Mouse (Mus musculus) effector memory CD4-positive, alpha-beta T cell, adult 5 months (primary cell): ENCODE data around the gene Tmem59l. TPM values are rescaled to one million over a fixed set of nuclear protein-coding genes. Genes with fewer than 3 reads are reported as not detected.

Experiments used
- polyA plus RNA-seq: library from polyadenylated mRNA; unstranded; fragments of 100-300 nt; shearing (Covaris generic); gene quantifications from one replicate; pipeline ENCODE4 v1.2.1, GENCODE M21; 2017

Gene Tmem59l
- polyA plus RNA-seq: not detected

DNA sequence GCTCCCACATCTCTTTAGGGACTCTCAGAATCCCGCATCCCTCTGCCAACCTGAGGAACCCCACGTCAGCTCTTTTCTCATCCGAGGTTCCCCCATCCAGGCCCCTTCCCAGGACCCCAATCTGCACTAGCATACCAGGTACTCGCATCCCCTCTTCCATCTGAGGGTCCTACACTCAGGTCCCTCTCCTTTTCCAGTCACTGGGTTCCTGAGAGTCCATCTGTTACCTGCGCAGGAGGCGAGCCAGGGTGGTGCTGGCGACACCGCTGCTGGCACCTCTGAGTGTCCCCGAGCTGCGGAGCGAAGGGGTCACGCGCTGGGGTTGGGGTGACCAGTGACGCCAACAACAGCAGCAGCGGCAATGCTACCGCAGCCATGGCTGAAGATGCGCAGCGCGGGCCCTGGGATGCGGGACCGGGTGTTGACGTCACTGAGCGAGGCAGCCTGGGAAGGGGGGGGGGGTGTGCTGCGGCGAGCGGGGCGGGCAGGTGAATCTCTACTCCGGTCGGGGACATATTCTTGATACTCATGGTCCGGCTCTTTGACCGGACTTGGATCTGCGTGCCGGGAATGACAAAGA lies at the start of gene Tmem59l:
Tmem59l (minus strand) TSS at position 418 of the 580 bp plus-strand sequence.

DNA sequence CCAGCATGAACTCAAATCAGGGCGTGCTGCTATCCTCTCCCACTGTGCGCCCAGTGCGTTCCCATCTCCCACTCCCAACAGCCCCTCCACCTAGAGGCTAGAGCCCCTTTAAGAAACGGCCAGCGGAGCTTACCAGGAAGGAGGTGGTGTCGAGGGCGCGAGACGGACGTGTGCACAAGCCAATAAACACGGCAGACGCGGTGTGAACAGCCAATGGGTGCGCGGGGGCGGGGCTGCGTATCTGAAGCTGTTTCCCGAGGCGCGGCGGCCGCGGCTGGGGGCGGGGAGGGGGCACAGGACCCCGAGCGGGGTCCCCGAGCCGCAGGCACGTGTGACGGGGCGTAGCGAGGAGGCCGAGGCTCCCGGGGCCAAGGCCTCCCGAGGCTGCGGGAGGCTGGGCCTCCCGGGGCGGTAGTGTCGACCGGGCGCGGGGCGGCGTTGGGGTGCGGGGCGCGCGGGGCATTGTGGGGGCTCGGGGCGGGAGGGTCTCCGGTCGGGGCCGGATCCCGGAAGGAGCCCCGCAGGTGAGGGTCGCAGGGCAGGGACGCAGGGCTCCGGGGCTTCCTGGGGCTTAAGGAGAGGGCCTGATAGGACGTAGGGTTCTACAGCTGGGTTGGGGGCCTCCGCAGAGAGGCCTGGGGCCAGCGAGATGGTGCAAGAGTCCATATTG lies 40.5 kb upstream of the Tmem59l start, which contains the start of the genes Fkbp8 and Kxd1:
Fkbp8 (plus strand) TSS at position 213 of the 670 bp plus-strand sequence.
Kxd1 (minus strand) TSS at position 445 of the 670 bp plus-strand sequence.

DNA sequence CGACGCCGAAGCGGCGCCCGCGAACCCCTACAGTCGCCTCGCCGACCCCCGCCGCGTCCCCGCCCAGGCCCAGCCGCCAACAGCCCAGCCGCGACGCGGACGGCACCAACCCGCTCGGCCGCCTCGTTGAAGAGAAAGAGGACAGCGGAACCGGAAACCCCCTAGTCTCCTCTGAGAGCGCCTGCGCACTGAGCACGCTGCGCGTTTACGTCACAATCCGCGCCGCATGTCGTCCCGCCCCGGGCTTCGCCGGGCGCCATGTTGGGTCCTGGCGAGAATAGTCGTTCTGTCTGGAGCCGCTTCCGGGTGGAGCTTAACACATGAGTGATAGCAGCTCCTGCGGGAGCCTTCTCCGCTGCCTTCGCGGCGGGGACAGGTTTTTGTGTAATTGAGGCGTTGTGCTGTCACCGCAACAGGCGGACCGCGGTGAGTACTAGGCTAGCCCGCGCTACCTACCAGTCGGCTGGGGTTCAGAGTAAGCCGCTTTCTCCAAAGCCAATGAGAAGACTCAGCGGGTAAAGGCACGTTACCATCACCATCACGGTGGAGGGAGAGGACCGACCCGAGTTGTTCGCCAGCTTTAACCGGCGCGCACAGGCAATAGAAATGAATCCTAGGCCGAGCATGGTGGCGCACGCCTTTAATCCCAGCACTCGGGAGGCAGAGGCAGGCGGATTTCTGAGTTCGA lies 23.2 kb upstream of the Tmem59l start, which contains the start of gene Uba52:
Uba52 (minus strand) TSS at position 574 of the 688 bp plus-strand sequence.

DNA sequence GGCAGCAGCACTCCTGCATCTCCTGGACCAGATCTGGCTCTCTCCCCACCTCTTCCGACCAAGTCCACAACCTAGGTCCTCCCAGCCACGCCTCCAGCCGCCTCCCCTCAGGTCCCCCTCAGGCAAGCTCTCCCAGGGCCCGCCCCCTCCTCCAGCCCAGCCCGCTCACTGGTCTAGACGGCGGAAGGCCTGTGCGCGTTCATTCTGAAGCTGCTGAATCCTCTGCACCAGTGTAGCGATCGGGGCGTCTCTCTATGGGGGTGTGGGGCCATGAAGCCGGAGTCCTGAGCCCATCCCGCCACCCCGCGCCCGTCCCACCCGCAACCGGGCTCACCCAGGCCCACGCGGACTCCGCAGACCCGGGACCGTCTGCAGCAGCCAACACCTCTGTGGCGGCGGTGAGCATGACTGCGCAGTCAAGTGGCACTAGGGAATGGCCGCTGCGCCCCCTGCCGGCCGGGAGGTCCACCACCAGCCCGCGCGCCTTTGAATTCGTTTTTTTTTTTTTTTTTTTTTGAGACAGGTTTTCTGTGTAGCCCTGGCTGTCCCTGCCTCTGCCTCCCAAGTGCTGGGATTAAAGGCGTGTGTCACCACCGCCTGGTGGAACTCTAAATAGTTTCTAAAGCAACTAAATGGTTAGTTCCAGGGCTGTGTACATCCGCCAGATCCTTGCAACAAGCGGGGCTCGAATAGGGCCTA lies 19.3 kb upstream of the Tmem59l start, which contains the start of gene Rex1bd:
Rex1bd (minus strand) TSS at position 425 of the 699 bp plus-strand sequence.

DNA sequence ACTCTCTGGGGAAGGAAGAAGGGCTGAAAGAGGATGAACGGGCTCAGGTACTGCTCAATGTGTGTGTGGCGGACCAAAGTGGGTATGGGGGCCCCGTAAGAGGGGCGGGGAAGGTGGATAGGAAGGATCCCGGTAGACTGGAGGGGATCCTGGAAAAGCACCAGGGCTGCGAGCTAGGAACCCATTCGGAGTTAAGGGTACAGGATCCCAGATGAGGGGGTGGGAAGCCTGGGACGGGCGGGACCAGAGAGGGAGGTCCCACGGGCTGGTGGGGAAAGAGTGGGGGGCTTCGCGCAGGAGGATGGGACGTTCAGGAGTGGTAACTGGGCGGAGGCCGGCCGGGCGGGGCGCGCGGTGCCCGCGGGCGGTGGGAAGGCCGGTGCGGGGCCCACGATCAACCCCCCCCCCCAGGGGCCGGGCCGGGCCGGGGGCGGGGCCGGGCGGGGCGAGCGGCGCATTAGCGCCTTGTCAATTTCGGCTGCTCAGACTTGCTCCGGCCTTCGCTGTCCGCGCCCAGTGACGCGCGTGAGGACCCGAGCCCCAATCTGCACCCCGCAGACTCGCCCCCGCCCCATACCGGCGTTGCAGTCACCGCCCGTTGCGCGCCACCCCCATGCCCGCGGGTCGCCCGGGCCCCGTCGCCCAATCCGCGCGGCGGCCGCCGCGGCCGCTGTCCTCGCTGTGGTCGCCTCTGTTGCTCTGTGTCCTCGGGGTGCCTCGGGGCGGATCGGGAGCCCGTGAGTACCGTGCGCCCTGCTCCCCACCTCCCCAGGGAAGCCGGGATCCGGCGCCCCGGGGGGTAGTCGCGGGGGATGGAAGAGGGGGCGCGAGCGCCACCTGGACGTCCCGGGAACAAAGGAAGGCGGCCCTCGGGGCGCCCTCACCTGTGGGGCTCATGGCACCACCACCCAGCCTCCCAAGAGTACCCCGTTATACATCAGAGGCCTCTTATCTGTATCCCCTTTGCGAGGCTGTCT lies 5.8 kb upstream of the Tmem59l start, which contains the start of gene Crlf1:
Crlf1 (plus strand) TSS at position 495 of the 977 bp plus-strand sequence.

DNA sequence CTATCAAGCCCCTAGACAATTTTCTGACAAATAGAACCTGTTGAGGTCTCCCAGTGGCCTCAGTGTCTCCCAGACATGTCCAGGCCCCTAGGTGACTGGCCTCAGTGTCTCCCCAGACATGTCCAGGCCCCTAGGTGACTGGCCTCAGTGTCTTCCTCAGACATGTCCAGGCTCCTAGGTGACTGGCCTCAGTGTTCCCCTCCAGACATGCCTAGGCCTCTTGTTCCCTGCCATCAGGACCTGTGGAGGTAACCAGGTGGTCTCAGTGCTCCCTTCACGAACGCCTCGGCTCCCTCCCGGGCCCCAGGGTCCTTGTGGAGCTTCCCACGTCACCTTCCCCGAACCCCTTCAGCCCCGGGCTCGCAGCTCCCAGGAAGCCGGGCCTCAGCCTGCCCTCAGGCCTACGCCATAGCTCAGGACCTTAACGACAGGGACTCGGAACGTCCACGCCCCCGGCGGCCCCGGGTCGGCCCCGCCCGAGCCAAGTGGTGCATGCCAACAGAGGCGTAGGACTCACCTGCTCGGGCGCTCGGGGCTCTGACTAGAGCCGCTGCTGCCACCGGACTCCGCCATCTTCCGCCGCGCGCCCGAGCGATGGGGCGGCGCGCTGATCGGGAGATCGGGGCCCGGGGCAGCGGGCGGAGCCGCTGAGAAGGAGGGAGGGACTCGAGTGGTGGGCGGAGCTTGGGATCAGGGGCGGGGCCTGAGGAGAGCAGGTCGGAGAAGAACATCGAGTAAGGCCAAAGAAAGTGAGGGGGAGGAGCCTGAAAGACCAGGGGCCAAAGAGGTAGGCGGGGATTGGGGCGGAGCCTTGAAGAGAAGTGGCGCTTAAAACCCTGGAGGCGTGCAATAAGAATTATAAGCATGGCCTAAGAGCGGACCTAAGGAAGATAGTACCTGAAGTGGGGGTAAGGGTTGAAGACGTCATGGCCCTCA lies 10.6 kb downstream of the Tmem59l start, which contains the start of gene Klhl26:
Klhl26 (minus strand) TSS at position 636 of the 936 bp plus-strand sequence.

DNA sequence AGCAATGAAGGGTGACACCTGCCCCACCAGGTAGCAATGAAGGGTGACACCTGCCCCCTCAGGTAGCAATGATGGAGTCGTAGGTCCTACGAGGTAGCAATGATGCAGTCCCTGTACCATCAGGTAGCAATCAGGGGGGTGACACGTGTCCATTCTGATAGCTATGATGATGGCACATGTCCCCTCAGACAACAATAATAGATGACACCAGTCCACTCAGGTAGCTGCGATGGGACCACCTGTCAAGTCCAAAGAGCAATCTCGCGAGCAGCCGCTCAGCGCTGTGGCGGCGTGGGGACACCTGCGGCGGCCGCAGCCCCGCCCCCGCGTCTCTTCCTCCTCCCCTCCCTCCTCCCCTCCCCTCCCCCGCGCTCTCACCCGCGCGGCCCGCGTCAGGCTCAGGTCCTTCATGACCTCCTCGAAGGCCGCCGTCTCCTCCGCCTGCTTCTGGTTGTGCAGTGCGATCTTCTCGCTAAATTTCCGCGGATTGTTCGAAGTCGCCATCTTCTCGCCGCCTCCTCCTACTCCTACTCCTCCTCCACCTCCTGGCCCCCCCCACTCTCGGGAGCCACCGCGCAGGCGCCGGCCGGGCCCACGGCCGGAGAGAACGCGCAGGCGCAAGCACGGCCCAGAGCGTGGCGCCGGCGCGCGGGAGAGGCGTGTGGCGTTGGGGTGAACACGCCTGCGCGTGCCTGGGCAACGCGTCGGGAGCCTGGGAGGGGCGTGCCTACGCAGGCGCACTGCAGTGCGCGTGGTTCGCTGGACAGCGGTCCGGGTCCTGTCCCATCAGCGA lies 47.9 kb downstream of the Tmem59l start, which contains the start of gene Crtc1:
Crtc1 (minus strand) TSS at position 525 of the 793 bp plus-strand sequence.

Other genes with a start within 250 kb of the Tmem59l start
- 0.54 TPM for gene Homer3, start 204.5 kb downstream of the Tmem59l start, polyA plus RNA-seq
- 46.0 TPM for gene Ddx49, start 184.9 kb downstream of the Tmem59l start, polyA plus RNA-seq
- 214 TPM for gene Cope, start 184.8 kb downstream of the Tmem59l start, polyA plus RNA-seq
- not detected for gene Cers1, start 171.6 kb downstream of the Tmem59l start, polyA plus RNA-seq
- 0.46 TPM for gene Gdf1, start 157.5 kb downstream of the Tmem59l start, polyA plus RNA-seq
- gene Upf1, start 134.1 kb downstream of the Tmem59l start, polyA plus RNA-seq: 66.6 TPM
- gene Comp, start 113.8 kb downstream of the Tmem59l start, polyA plus RNA-seq: 1.2 TPM
- 11.2 TPM for gene Crtc1, start 47.8 kb downstream of the Tmem59l start, polyA plus RNA-seq
- 11.5 TPM for gene Klhl26, start 10.4 kb downstream of the Tmem59l start, polyA plus RNA-seq
- not detected for gene Crlf1, start 5.8 kb upstream of the Tmem59l start, polyA plus RNA-seq
- 64.7 TPM for gene Rex1bd, start 19.4 kb upstream of the Tmem59l start, polyA plus RNA-seq
- 1,340 TPM for gene Uba52, start 23.4 kb upstream of the Tmem59l start, polyA plus RNA-seq
- 349 TPM for gene Fkbp8, start 40.4 kb upstream of the Tmem59l start, polyA plus RNA-seq
- 64.6 TPM for gene Kxd1, start 40.6 kb upstream of the Tmem59l start, polyA plus RNA-seq
- 37.6 TPM for gene Ell, start 52.1 kb upstream of the Tmem59l start, polyA plus RNA-seq
- gene Isyna1, start 107.0 kb upstream of the Tmem59l start, polyA plus RNA-seq: 84.8 TPM
- gene Ssbp4, start 121.5 kb upstream of the Tmem59l start, polyA plus RNA-seq: 113 TPM
- 0.26 TPM for gene Lrrc25, start 128.8 kb upstream of the Tmem59l start, polyA plus RNA-seq
- not detected for gene Gdf15, start 145.1 kb upstream of the Tmem59l start, polyA plus RNA-seq
- gene Pgpep1, start 173.0 kb upstream of the Tmem59l start, polyA plus RNA-seq: 1.1 TPM
- 250 TPM for gene Lsm4, start 185.9 kb upstream of the Tmem59l start, polyA plus RNA-seq
- 1,956 TPM for gene Jund, start 211.6 kb upstream of the Tmem59l start, polyA plus RNA-seq
- gene Iqcn, start 216.1 kb upstream of the Tmem59l start, polyA plus RNA-seq: 0.11 TPM
- gene Gm3336, start 231.2 kb upstream of the Tmem59l start, polyA plus RNA-seq: not detected
- not detected for gene Pde4c, start 236.4 kb upstream of the Tmem59l start, polyA plus RNA-seq